Mouse (Mus musculus) liver, embryonic 16.5 days (tissue): Measurements from ENCODE around the gene Zfp874b. TPM values are rescaled to one million over a fixed set of nuclear protein-coding genes. Genes with fewer than 3 reads are reported as not detected.
"Not testable (repeated sequence)": the region's sequence is repeated elsewhere in the genome, so short reads cannot be mapped to it uniquely, and the experiment has no call there.

Experiments
- ATAC-seq: fragments of 200-750 bp; cut with Nextera tagmentation; 2 replicates; pipeline ENCODE4 v1.8.0; 2017; ENCODE audit warnings: low read depth, mild to moderate bottlenecking, moderate number of reproducible peaks, moderate library complexity
- H3K27ac ChIP-seq: fragments of 300-500 bp; sonication (generic); 2 replicates; pipeline ENCODE4 v1.5.1; 2014; ENCODE audit warnings: mild to moderate bottlenecking, low read length
- H3K27me3 ChIP-seq: fragments of 300-500 bp; sonication (generic); 2 replicates; pipeline ENCODE4 v1.6.1; 2014; ENCODE audit warnings: low read depth, low read length, mixed read lengths; ENCODE audit not compliant: control insufficient read depth, insufficient read depth
- H3K36me3 ChIP-seq: fragments of 300-500 bp; sonication (generic); 2 replicates; pipeline ENCODE4 v1.6.1; 2014; ENCODE audit warnings: mild to moderate bottlenecking; ENCODE audit not compliant: control insufficient read depth, insufficient read depth
- H3K4me1 ChIP-seq: fragments of 300-500 bp; sonication (generic); 2 replicates; pipeline ENCODE4 v1.6.1; 2014; ENCODE audit warnings: low read depth, low read length, mixed read lengths; ENCODE audit not compliant: control insufficient read depth
- H3K4me2 ChIP-seq: fragments of 300-500 bp; sonication (generic); 2 replicates; pipeline ENCODE4 v1.6.1; 2014; ENCODE audit warnings: low read depth, low read length, mixed read lengths
- H3K4me3 ChIP-seq: fragments of 300-500 bp; sonication (generic); 2 replicates; pipeline ENCODE4 v1.5.1; 2014; ENCODE audit warnings: low read depth, mild to moderate bottlenecking, low read length
- H3K9ac ChIP-seq: fragments of 300-500 bp; sonication (generic); 2 replicates; pipeline ENCODE4 v1.6.1; 2014; ENCODE audit warnings: low read depth, low read length
- H3K9me3 ChIP-seq: fragments of 300-500 bp; sonication (generic); replicated peaks from 2 replicates; pipeline ENCODE4 v1.6.1; 2016; ENCODE audit warnings: low read length; ENCODE audit not compliant: control insufficient read depth
- WGBS: fragments of 180-500 bp; shearing (Covaris S2); extraction: QIAGEN DNeasy Blood & Tissue Kit; methylation state at CpG from one replicate; pipeline ENCODE4 v1.1.7; 2014; ENCODE audit not compliant: insufficient replicate concordance; 5-methylcytosine and 5-hydroxymethylcytosine counted together
- polyA plus RNA-seq: library from polyadenylated mRNA; unstranded; fragments of >200 nt; fragmentation: Nextera tagmentation; extraction: Ambion mirVana; gene quantifications from 2 replicates; pipeline ENCODE4 v1.2.1, GENCODE M21; 2015

Zfp874b gene
- polyA plus RNA-seq, 1 experiment from 2014 or later = 3.0 TPM

DNA sequence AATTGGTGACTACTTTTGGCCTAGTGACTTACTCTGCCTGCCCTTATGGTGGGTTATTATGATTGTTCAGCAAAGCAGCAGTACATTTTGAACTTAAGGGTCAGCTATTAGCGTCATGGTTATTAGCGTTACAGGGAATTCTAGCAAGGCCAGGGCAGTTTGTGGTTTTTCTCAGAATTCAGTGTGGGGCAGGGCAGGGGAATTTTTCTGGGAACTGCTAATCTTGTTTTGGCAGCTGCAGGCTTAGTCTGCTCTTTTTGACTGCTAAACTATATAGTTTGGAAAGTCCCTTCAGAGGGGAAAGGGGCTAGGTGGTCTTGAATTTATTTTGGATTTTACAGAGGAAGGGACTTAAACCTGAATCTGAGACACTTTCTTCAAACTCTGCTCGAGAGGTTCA is 14.8 kb downstream of the Zfp874b start:
- H3K4me2 ChIP-seq = no peak overlapping the region
- ATAC-seq = no peak
- no peaks in the 10 kb centered on the region for H3K27me3 ChIP-seq
- peaks cover 6% of the 10 kb centered on the region for H3K36me3 ChIP-seq
- no peak overlapping the region for H3K4me3 ChIP-seq
- H3K4me1 ChIP-seq = no peaks in the 10 kb centered on the region
- no peak overlapping the region for H3K9ac ChIP-seq
- no peak overlapping the region for H3K27ac ChIP-seq
- no peaks in the 10 kb centered on the region for H3K9me3 ChIP-seq
- WGBS = 60% methylated on average over 3 of the region's 3 CpGs

DNA sequence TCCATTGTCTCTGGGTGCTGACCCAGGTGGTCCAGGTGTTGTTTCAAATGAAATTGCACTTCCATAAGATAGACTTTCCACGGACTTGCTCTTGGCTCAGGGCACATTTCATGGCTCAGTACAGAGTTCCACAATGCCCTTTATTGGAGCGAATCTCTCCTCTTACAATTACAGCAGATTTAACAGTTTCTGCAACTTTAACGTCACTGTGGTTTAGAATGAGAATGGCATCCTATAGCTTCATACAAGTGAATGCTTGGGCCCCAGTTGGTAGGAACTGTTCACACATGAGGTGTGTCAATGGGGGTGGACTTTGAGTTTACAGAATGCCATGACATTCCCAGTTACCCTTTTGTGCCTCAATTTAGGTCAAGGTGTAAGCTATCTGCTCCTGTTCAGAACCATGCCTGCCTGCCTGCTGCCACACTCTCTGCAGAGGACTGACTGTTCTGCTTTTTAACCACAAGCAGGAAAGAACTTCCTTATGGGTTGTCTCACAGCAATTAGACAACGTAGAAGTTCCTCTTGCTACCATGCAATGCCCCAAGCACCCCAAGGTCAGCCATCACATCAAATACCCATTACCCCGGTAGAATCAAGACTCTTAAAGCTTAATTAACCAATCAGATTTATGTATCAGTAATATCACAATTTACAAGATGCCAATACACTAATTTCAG is 20.4 kb downstream of the Zfp874b start:
- not testable (repeated sequence) for H3K4me2 ChIP-seq, H3K9me3 ChIP-seq, H3K4me1 ChIP-seq, H3K9ac ChIP-seq, H3K27me3 ChIP-seq, H3K36me3 ChIP-seq, H3K27ac ChIP-seq, H3K4me3 ChIP-seq, ATAC-seq
- 23% methylated on average over 2 of the region's 5 CpGs for WGBS

DNA sequence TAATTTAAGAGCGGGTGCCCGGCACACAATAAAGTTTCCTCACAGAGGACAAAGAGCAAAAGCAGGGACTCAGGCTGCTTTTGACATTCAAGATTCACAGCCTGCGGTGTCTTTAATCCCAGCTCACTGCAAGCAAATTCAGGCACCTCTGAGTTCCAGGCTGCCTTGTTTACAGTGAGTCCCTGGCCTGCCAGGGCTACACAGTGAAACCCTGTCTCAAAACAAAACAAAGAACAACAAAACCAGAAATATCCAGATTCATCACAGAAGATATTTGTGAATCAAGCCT is 32.1 kb downstream of the Zfp874b start:
- no peaks in the 10 kb centered on the region; the same call in 1 of the 2 replicates for H3K4me1 ChIP-seq
- H3K36me3 ChIP-seq = peaks cover 3% of the 10 kb centered on the region; the same call in 1 of the 2 replicates
- H3K27ac ChIP-seq = peak overlapping the region; percentile 44; the same call in 1 of the 2 replicates
- no peaks in the 10 kb centered on the region for H3K27me3 ChIP-seq
- peak overlapping the region; percentile 58; the same call in 1 of the 2 replicates for H3K9ac ChIP-seq
- peak overlapping the region; percentile 73 for H3K4me3 ChIP-seq
- H3K9me3 ChIP-seq = no peaks in the 10 kb centered on the region
- WGBS = 10% methylated on average over 3 of the region's 3 CpGs
- peak overlapping the region; percentile 68 for H3K4me2 ChIP-seq
- no peak for ATAC-seq

GRCm38 (mm10) chr13:67451172-67452020 is 32.7 kb downstream of the Zfp874b start, which contains the start of gene Zfp874a:
Zfp874a (minus strand) TSS chr13:67451624.
- H3K4me1 ChIP-seq = no peaks in the 10 kb centered on the region; the same call in 1 of the 2 replicates
- H3K27ac ChIP-seq = peak within 1 kb of the TSS; percentile 72
- no peaks in the 10 kb centered on the region for H3K9me3 ChIP-seq
- ATAC-seq = peak; percentile 97
- H3K36me3 ChIP-seq = peaks cover 3% of the 10 kb centered on the region; the same call in 1 of the 2 replicates
- WGBS = 2% methylated on average over 20 of the region's 20 CpGs
- H3K4me2 ChIP-seq = peak within 1 kb of the TSS; percentile 68
- no peaks in the 10 kb centered on the region for H3K27me3 ChIP-seq
- peak within 1 kb of the TSS; percentile 73 for H3K4me3 ChIP-seq
- peak within 1 kb of the TSS; percentile 70 for H3K9ac ChIP-seq

GRCm38 (mm10) chr13:67437095-67437494 is 47.0 kb downstream of the Zfp874b start:
- H3K4me2 ChIP-seq, H3K4me3 ChIP-seq, ATAC-seq, H3K9me3 ChIP-seq, H3K4me1 ChIP-seq, H3K27ac ChIP-seq, H3K9ac ChIP-seq, H3K27me3 ChIP-seq, H3K36me3 ChIP-seq: not testable (repeated sequence)
- WGBS = no CpG with 5 or more reads among the region's 3 CpGs

- no peak for ATAC-seq
- Histone ChIP-seq H3K4me1 (no peaks in the 10 kb centered on the region), H3K36me3 (no peaks in the 10 kb centered on the region), H3K27me3 (no peaks in the 10 kb centered on the region), H3K27ac (no peak overlapping the region), H3K9ac (no peak overlapping the region), H3K4me3 (no peak overlapping the region), H3K4me2 (no peak overlapping the region), H3K9me3 (no peaks in the 10 kb centered on the region)
- WGBS = 58% methylated on average over 3 of the region's 3 CpGs
Observed at GRCm38 (mm10) chr13:67428116-67428515, 55.9 kb downstream of the Zfp874b start.

DNA sequence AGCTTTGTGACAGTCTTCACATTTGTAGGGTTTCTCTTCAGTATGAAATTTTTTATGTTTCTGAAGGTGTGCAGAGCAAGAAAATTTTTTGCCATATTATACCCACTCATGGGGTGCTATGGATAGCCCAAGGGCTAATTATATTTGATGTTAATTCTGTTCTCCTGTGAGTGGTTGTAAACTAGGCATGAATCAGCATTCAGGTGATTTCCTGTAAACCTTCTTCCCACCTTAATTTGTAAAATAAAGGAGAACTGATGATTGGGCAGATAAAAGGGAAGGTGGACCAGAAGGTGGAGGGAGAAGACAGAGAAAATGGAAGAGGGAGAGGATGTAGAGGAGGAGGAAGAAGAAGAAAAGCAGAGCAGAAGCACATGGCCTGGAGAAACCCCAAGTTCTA is 58.4 kb downstream of the Zfp874b start:
- H3K27me3 ChIP-seq, ATAC-seq: not testable (repeated sequence)

DNA sequence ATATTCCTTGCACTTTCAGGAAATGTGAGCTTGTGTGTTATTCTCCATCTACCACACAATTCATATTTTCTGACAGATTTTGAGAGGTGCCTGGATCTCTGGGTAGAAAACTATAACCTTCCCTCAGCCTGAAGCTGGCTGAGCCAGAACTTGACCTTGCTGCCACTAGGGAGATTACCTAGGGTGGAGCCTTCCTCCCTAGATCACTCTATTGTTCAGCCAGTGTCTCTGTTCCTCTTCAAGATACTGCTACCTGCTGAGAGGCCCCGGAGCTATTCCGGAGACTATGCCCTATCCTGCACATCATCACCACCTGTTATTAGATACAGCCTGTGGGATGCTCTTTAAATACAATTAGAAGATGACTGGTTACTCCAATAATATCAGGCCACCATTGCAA is 61.5 kb downstream of the Zfp874b start:
- H3K4me1 ChIP-seq, H3K9me3 ChIP-seq, H3K4me3 ChIP-seq, H3K36me3 ChIP-seq, ATAC-seq, H3K27me3 ChIP-seq, H3K9ac ChIP-seq, H3K4me2 ChIP-seq, H3K27ac ChIP-seq: not testable (repeated sequence)
- WGBS = 80% methylated on average over 2 of the region's 2 CpGs

More for the DNA sequence above, 58.4 kb downstream of the Zfp874b start:
- not testable (repeated sequence) for H3K9me3 ChIP-seq, H3K36me3 ChIP-seq, H3K4me2 ChIP-seq, H3K9ac ChIP-seq, H3K27ac ChIP-seq, H3K4me3 ChIP-seq, H3K4me1 ChIP-seq
